Mouse (Mus musculus) brain, embryonic 14.5 days (tissue): ENCODE results near the gene Magi2.

Experiments used
- CTCF ChIP-seq: fragments of 200-500 bp; IDR thresholded peaks from 2 replicates; pipeline ENCODE4 v1.5.1; 2012; ENCODE audit warnings: inconsistent platforms, mild to moderate bottlenecking, moderate library complexity, borderline replicate concordance; ENCODE audit not compliant: insufficient read depth, insufficient read length; ENCODE audit errors: extremely low read depth
- POLR2A ChIP-seq: fragments of 200-500 bp; IDR thresholded peaks from 2 replicates; pipeline ENCODE4 v1.6.1; 2012; ENCODE audit warnings: mild to moderate bottlenecking, inconsistent platforms, borderline replicate concordance; ENCODE audit not compliant: poor library complexity, insufficient read depth, insufficient read length, severe bottlenecking; ENCODE audit errors: extremely low read depth

DNA sequence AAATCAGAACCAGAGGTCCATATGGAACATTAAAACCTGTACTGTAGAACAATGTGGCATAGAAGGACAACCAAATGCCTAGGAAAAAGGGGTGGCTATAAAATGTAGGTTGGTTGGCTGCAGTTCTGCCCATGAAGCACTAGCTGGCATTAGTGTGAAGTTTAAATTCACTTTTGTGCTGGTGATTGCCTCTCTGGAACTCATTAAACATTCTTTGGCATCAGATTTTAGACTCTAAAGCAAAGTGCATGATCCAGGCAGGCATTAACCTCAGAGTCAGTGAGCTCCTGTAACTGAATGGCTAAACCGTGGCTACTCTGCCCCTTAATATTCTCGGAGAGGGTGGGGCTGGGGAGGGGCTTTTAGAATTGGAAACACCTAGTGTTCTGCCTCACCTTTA, 706.4 kb downstream of the Magi2 start:
- TF ChIP-seq POLR2A (no peak), CTCF (peak; percentile 23; the same call in 1 of the 2 replicates)
